Mouse (Mus musculus): Measurements from ENCODE around the gene Ms4a14. TPM values are rescaled to one million over a fixed set of nuclear protein-coding genes. Genes with fewer than 3 reads are reported as not detected.
"Not testable (repeated sequence)": the region's sequence is repeated elsewhere in the genome, so short reads cannot be mapped to it uniquely, and the experiment has no call there.

The Ms4a14 gene
- polyA plus RNA-seq, 1 experiment from 2014 or later = not detected

GRCm38 (mm10) chr19:11266956-11267355 lies 47.3 kb downstream of the Ms4a14 start:
- Histone ChIP-seq H3K36me3 (ENCODE audit: control insufficient read depth, insufficient read depth) (no peaks in the 10 kb centered on the region), H3K9ac (ENCODE audit: low read depth, low read length) (no peak overlapping the region), H3K9me3 (replicated peaks; ENCODE audit: control insufficient read depth, low read length) (no peaks in the 10 kb centered on the region), H3K4me2 (ENCODE audit: low read depth, low read length) (no peak overlapping the region), H3K4me1 (ENCODE audit: control insufficient read depth, low read depth, low read length) (no peaks in the 10 kb centered on the region), H3K27me3 (ENCODE audit: control insufficient read depth, insufficient read depth, low read depth, low read length) (no peaks in the 10 kb centered on the region), H3K27ac (ENCODE audit: low read length) (no peak overlapping the region), H3K4me3 (ENCODE audit: low read depth, low read length) (no peak overlapping the region)
- 56% methylated on average over 4 of the region's 4 CpGs for WGBS (ENCODE audit: insufficient replicate concordance)
- ATAC-seq (ENCODE audit: low read depth) = no peak

GRCm38 (mm10) chr19:11266052-11266845 lies 48.0 kb downstream of the Ms4a14 start, which contains the start of gene Ms4a1:
Gene Ms4a1, minus strand, starts transcription at chr19:11266241.
- 54% methylated on average over 8 of the region's 8 CpGs for WGBS (ENCODE audit: insufficient replicate concordance)
- H3K4me3 ChIP-seq (ENCODE audit: low read depth, low read length) = no peak within 1 kb of the TSS
- H3K27me3 ChIP-seq (ENCODE audit: control insufficient read depth, insufficient read depth, low read depth, low read length) = no peaks in the 10 kb centered on the region
- H3K9me3 ChIP-seq (replicated peaks; ENCODE audit: control insufficient read depth, low read length) = no peaks in the 10 kb centered on the region
- no peak for ATAC-seq (ENCODE audit: low read depth)
- H3K4me2 ChIP-seq (ENCODE audit: low read depth, low read length) = no peak within 1 kb of the TSS
- H3K9ac ChIP-seq (ENCODE audit: low read depth, low read length) = no peak within 1 kb of the TSS
- no peak within 1 kb of the TSS for H3K27ac ChIP-seq (ENCODE audit: low read length)
- H3K36me3 ChIP-seq (ENCODE audit: control insufficient read depth, insufficient read depth) = no peaks in the 10 kb centered on the region
- no peaks in the 10 kb centered on the region for H3K4me1 ChIP-seq (ENCODE audit: control insufficient read depth, low read depth, low read length)

DNA sequence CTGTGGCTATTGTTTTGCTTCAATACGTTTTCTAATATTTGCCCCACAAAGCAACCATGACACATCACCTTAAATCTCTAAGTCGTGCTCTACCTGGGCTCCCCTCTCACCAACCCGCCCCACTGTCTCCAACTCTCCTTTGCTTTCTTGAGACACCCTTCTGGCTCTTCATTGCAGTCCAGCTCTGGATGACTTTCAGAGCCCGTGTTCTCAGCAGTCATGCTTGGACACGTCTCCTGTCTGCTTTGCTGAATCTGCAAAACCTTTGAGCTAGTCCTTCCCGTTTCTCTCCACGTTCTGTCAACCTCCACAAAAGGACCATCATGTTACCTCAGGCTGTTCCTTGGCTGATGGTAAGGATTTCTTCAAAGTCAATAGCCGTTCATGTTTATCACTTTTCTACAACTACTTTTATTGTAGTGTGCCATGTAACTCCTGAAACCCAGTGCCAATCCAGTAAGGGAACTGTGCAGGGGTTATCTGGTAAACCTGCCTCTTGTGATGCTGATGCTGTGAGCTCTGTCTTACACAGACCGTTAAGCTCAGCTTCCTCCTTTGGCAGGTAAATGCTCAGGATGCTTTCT lies 49.6 kb downstream of the Ms4a14 start:
- 56% methylated on average over 9 of the region's 9 CpGs for WGBS (ENCODE audit: insufficient replicate concordance)
- H3K4me2 ChIP-seq (ENCODE audit: low read depth, low read length) = no peak overlapping the region
- H3K9me3 ChIP-seq (replicated peaks; ENCODE audit: control insufficient read depth, low read length) = no peaks in the 10 kb centered on the region
- no peak for ATAC-seq (ENCODE audit: low read depth)
- H3K9ac ChIP-seq (ENCODE audit: low read depth, low read length) = no peak overlapping the region
- no peaks in the 10 kb centered on the region for H3K4me1 ChIP-seq (ENCODE audit: control insufficient read depth, low read depth, low read length)
- no peaks in the 10 kb centered on the region for H3K36me3 ChIP-seq (ENCODE audit: control insufficient read depth, insufficient read depth)
- no peak overlapping the region for H3K4me3 ChIP-seq (ENCODE audit: low read depth, low read length)
- H3K27ac ChIP-seq (ENCODE audit: low read length) = no peak overlapping the region
- H3K27me3 ChIP-seq (ENCODE audit: control insufficient read depth, insufficient read depth, low read depth, low read length) = no peaks in the 10 kb centered on the region

DNA sequence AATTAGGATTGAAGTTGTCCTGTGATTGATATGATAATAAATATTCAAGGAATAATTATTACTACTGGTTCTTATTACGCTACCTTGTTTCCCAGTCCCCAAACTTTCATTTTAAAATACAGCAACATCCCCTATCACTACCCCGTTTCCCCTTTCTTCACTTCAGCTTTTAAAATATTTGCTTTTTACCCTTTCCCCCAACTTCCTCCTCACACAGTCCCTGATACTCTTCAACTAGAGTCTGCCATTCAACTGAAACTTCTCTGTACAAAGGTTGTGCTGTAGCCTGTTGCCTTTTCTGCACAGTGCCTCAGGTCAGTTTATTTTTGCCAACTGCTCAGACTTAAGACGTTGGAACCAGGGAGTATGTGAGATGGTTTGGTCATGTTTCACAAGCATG lies 50.7 kb downstream of the Ms4a14 start:
- no peaks in the 10 kb centered on the region for H3K36me3 ChIP-seq (ENCODE audit: control insufficient read depth, insufficient read depth)
- no peaks in the 10 kb centered on the region for H3K9me3 ChIP-seq (replicated peaks; ENCODE audit: control insufficient read depth, low read length)
- no peaks in the 10 kb centered on the region for H3K4me1 ChIP-seq (ENCODE audit: control insufficient read depth, low read depth, low read length)
- no peak overlapping the region for H3K9ac ChIP-seq (ENCODE audit: low read depth, low read length)
- H3K4me2 ChIP-seq (ENCODE audit: low read depth, low read length) = no peak overlapping the region
- H3K4me3 ChIP-seq (ENCODE audit: low read depth, low read length) = no peak overlapping the region
- ATAC-seq (ENCODE audit: low read depth) = no peak
- H3K27me3 ChIP-seq (ENCODE audit: control insufficient read depth, insufficient read depth, low read depth, low read length) = no peaks in the 10 kb centered on the region
- 25% methylated on average over 3 of the region's 3 CpGs for WGBS (ENCODE audit: insufficient replicate concordance)
- H3K27ac ChIP-seq (ENCODE audit: low read length) = no peak overlapping the region

DNA sequence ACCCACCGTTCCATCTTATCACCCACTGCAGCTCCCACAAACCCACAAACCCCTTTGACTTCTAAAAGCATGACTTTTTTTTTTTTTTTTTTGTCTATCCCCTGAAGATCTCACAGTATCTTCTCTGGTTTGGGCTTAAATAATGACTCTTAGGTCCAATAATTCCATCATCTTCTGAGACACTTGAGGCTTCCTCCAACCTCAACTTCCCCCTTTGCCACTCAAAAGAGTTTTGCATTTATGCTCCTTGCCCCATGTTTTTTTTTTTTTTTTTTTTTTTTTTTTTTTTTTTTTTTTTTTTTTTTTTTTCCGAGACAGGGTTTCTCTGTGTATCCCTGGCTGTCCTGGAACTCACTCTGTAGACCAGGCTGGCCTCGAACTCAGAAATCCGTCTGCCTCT lies 51.3 kb downstream of the Ms4a14 start:
- not testable (repeated sequence) for H3K4me2 ChIP-seq (ENCODE audit: low read depth, low read length); H3K4me3 ChIP-seq (ENCODE audit: low read depth, low read length); ATAC-seq (ENCODE audit: low read depth); H3K4me1 ChIP-seq (ENCODE audit: control insufficient read depth, low read depth, low read length); H3K27ac ChIP-seq (ENCODE audit: low read length); H3K36me3 ChIP-seq (ENCODE audit: control insufficient read depth, insufficient read depth); H3K9ac ChIP-seq (ENCODE audit: low read depth, low read length); H3K9me3 ChIP-seq (replicated peaks; ENCODE audit: control insufficient read depth, low read length); H3K27me3 ChIP-seq (ENCODE audit: control insufficient read depth, insufficient read depth, low read depth, low read length)
- 25% methylated on average over 4 of the region's 4 CpGs for WGBS (ENCODE audit: insufficient replicate concordance)

- H3K9ac ChIP-seq (ENCODE audit: low read depth, low read length) = no peak overlapping the region
- no peaks in the 10 kb centered on the region for H3K4me1 ChIP-seq (ENCODE audit: control insufficient read depth, low read depth, low read length)
- H3K9me3 ChIP-seq (replicated peaks; ENCODE audit: control insufficient read depth, low read length) = no peaks in the 10 kb centered on the region
- no peak for ATAC-seq (ENCODE audit: low read depth)
- no peak overlapping the region for H3K4me2 ChIP-seq (ENCODE audit: low read depth, low read length)
- no peak overlapping the region for H3K27ac ChIP-seq (ENCODE audit: low read length)
- H3K4me3 ChIP-seq (ENCODE audit: low read depth, low read length) = no peak overlapping the region
- WGBS (ENCODE audit: insufficient replicate concordance) = 39% methylated on average over 2 of the region's 2 CpGs
- no peaks in the 10 kb centered on the region for H3K36me3 ChIP-seq (ENCODE audit: control insufficient read depth, insufficient read depth)
- H3K27me3 ChIP-seq (ENCODE audit: control insufficient read depth, insufficient read depth, low read depth, low read length) = no peaks in the 10 kb centered on the region
Measured at GRCm38 (mm10) chr19:11261522-11261921, 52.7 kb downstream of the Ms4a14 start.

Other genes with a start within 250 kb of the Ms4a14 start
- 0.19 and 0.20 TPM in 2 replicates for gene Ms4a8a, start 233.4 kb downstream of the Ms4a14 start, polyA plus RNA-seq (2015; fragmentation: Nextera tagmentation; extraction: Ambion mirVana)
- gene 1700017D01Rik, start 183.6 kb downstream of the Ms4a14 start, polyA plus RNA-seq (2015; fragmentation: Nextera tagmentation; extraction: Ambion mirVana) = not detected in 2 replicates
- gene 1700025F22Rik, start 149.1 kb downstream of the Ms4a14 start, polyA plus RNA-seq (2015; fragmentation: Nextera tagmentation; extraction: Ambion mirVana) = not detected in 2 replicates
- not detected in 2 replicates for gene Ms4a13, start 117.7 kb downstream of the Ms4a14 start, polyA plus RNA-seq (2015; fragmentation: Nextera tagmentation; extraction: Ambion mirVana)
- gene Ms4a12, start 82.0 kb downstream of the Ms4a14 start, polyA plus RNA-seq (2015; fragmentation: Nextera tagmentation; extraction: Ambion mirVana) = not detected in 2 replicates
- gene Ms4a1, start 48.2 kb downstream of the Ms4a14 start, polyA plus RNA-seq (2015; fragmentation: Nextera tagmentation; extraction: Ambion mirVana) = 0.07 and 0.11 TPM in 2 replicates
- not detected in 2 replicates for gene Ms4a5, start 30.6 kb downstream of the Ms4a14 start, polyA plus RNA-seq (2015; fragmentation: Nextera tagmentation; extraction: Ambion mirVana)
- gene Ms4a7, start 21.7 kb upstream of the Ms4a14 start, polyA plus RNA-seq (2015; fragmentation: Nextera tagmentation; extraction: Ambion mirVana) = 1.1 and 1.5 TPM in 2 replicates
- gene Ms4a4a, start 61.1 kb upstream of the Ms4a14 start, polyA plus RNA-seq (2015; fragmentation: Nextera tagmentation; extraction: Ambion mirVana) = 0.91 and 1.6 TPM in 2 replicates
- gene Ms4a4c, start 90.3 kb upstream of the Ms4a14 start, polyA plus RNA-seq (2015; fragmentation: Nextera tagmentation; extraction: Ambion mirVana) = 1.4 and 1.7 TPM in 2 replicates
- 0.53 and 0.80 TPM in 2 replicates for gene Ms4a4b, start 129.1 kb upstream of the Ms4a14 start, polyA plus RNA-seq (2015; fragmentation: Nextera tagmentation; extraction: Ambion mirVana)
- gene Ms4a6c, start 154.9 kb upstream of the Ms4a14 start, polyA plus RNA-seq (2015; fragmentation: Nextera tagmentation; extraction: Ambion mirVana) = 8.0 and 8.8 TPM in 2 replicates
- 0.40 and 0.47 TPM in 2 replicates for gene Gm8369, start 171.5 kb upstream of the Ms4a14 start, polyA plus RNA-seq (2015; fragmentation: Nextera tagmentation; extraction: Ambion mirVana)
- gene Ms4a6b, start 202.1 kb upstream of the Ms4a14 start, polyA plus RNA-seq (2015; fragmentation: Nextera tagmentation; extraction: Ambion mirVana) = 2.5 and 3.4 TPM in 2 replicates
- gene Ms4a4d, start 222.3 kb upstream of the Ms4a14 start, polyA plus RNA-seq (2015; fragmentation: Nextera tagmentation; extraction: Ambion mirVana) = 0.23 and 0.28 TPM in 2 replicates